Mouse (Mus musculus): ENCODE results near the gene Apol7b. TPM values are rescaled to one million over a fixed set of nuclear protein-coding genes. Genes with fewer than 3 reads are reported as not detected.
"Not testable (repeated sequence)": the region's sequence is repeated elsewhere in the genome, so short reads cannot be mapped to it uniquely, and the experiment has no call there.

The Apol7b gene
- polyA plus RNA-seq, 1 experiment from 2014 or later: not detected

DNA sequence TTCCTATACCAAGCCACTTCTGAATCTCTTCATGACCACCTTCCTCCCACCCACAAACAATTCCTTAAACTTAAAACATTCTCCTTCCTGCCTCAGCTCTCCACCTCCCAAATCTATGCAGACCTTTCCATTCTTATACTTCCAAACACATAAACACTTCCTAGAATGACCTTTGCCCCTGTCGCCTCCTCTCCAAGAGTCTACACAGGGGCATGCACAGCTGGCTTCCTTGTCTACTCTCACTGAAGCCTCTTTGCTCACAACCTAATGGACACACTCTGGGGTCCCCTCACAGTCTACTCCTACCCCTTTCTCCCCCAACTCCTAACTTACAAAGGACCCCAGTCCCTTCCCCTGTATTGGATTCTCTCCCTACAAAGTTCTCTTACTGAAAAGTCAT, 1.6 kb downstream of the Apol7b start:
- not testable (repeated sequence) for H3K4me2 ChIP-seq (ENCODE audit: low read length); H3K9ac ChIP-seq (ENCODE audit: low read length); H3K4me3 ChIP-seq (ENCODE audit: control insufficient read depth in 1 of 2, insufficient read depth in 1 of 2, low read depth in 1 of 2, low read length in 2 of 2); H3K27ac ChIP-seq (replicated peaks in 1 of 2; ENCODE audit: control insufficient read depth in 1 of 2, insufficient read depth in 1 of 2, low read depth in 2 of 2, low read length in 2 of 2); ATAC-seq (ENCODE audit: insufficient number of reproducible peaks, insufficient read depth, low FRiP score, low read depth); H3K27me3 ChIP-seq (ENCODE audit: control insufficient read depth, insufficient read depth, low read length); H3K36me3 ChIP-seq (ENCODE audit: control insufficient read depth, insufficient read depth, low read length); H3K9me3 ChIP-seq (ENCODE audit: control insufficient read depth, low read length); H3K4me1 ChIP-seq (ENCODE audit: control insufficient read depth in 2 of 2, insufficient read depth in 2 of 2, low read length in 2 of 2)
- WGBS: no CpG with 5 or more reads among the region's 1 CpGs

DNA sequence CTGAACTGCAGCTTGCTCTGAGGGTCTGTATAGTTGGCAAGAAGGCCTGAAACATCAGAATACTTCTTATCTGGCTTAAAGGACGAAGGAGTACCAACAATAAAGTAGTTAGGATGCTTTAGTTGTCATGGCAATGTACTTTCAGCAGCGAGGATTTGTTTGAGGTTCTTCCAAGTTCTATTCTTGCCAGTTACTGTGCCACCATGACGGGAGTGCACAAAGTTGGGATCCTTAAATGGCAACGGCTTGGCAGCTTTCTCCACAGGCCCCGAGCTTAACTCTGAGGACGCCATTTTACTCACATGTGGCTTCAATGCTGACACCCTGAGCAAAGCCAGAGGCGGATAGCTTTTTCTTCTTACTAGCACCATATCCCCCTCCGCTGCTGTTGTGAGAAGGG, 2.5 kb downstream of the Apol7b start:
- H3K9ac ChIP-seq (ENCODE audit: low read length); H3K4me1 ChIP-seq (ENCODE audit: control insufficient read depth in 2 of 2, insufficient read depth in 2 of 2, low read length in 2 of 2); H3K27ac ChIP-seq (replicated peaks in 1 of 2; ENCODE audit: control insufficient read depth in 1 of 2, insufficient read depth in 1 of 2, low read depth in 2 of 2, low read length in 2 of 2); H3K9me3 ChIP-seq (ENCODE audit: control insufficient read depth, low read length); H3K4me2 ChIP-seq (ENCODE audit: low read length); ATAC-seq (ENCODE audit: insufficient number of reproducible peaks, insufficient read depth, low FRiP score, low read depth); H3K4me3 ChIP-seq (ENCODE audit: control insufficient read depth in 1 of 2, insufficient read depth in 1 of 2, low read depth in 1 of 2, low read length in 2 of 2); H3K27me3 ChIP-seq (ENCODE audit: control insufficient read depth, insufficient read depth, low read length); H3K36me3 ChIP-seq (ENCODE audit: control insufficient read depth, insufficient read depth, low read length): not testable (repeated sequence)
- WGBS: 68% methylated on average over 8 of the region's 8 CpGs

DNA sequence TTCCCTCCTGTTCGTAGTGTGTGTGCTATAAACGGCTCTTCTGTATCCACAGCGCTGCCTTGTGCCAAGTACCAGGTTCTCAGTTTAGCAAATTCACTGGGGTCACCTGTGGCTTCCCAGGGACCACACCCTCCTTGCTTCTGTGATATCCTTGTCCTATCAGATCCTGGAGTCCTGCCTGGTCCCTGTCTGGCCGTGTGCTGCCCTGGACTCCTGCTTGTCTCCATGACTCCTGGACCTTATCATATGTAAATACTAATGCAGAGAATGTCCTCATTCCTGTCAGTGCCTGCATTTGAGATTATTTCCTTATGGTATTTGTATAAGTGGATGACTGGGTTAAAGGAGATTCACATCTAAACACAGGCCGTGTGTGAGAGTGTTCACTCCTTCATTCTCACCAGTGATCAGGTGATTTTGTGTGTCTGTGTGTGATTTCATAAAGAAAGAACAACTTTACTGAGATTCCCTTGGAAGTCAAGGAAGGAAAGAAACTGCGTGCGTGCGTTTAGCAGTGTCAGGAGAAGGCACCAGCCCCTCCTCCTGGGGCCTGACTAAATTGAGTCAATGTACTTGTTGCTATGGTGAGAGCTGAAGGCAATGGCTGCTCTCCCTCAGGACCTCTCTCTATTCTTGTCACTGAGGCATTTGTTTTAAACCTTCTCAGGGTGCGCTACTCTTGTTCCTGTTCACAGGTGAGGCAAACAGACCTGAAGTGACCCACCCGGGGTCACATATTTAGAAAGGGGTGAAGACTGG, 18.4 kb downstream of the Apol7b start:
- not testable (repeated sequence) for H3K4me3 ChIP-seq (ENCODE audit: control insufficient read depth in 1 of 2, insufficient read depth in 1 of 2, low read depth in 1 of 2, low read length in 2 of 2); H3K4me1 ChIP-seq (ENCODE audit: control insufficient read depth in 2 of 2, insufficient read depth in 2 of 2, low read length in 2 of 2); ATAC-seq (ENCODE audit: insufficient number of reproducible peaks, insufficient read depth, low FRiP score, low read depth); H3K9ac ChIP-seq (ENCODE audit: low read length); H3K36me3 ChIP-seq (ENCODE audit: control insufficient read depth, insufficient read depth, low read length); H3K9me3 ChIP-seq (ENCODE audit: control insufficient read depth, low read length); H3K4me2 ChIP-seq (ENCODE audit: low read length); H3K27me3 ChIP-seq (ENCODE audit: control insufficient read depth, insufficient read depth, low read length); H3K27ac ChIP-seq (replicated peaks in 1 of 2; ENCODE audit: control insufficient read depth in 1 of 2, insufficient read depth in 1 of 2, low read depth in 2 of 2, low read length in 2 of 2)
- 37% methylated on average over 8 of the region's 10 CpGs for WGBS

DNA sequence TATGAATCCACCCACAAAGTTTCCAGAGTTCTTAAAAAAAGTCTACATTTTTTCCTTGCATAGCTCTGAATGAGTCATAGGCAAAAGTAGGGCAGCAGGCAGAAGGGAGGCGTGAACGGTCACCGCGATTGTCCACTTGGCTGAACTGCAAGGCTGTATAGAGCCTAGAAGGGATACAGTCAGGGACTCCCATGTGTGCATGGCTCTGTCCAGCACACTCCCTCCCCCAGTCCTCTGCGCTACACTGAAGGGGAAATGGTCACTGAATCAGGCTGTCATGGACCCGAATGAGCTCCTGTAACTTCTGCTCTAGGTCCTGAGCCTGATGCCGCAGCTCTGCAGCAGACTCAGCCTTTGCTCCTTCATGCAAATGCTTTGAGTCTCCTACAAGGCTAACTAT, 24.4 kb downstream of the Apol7b start:
- H3K9me3 ChIP-seq (ENCODE audit: control insufficient read depth, low read length); ATAC-seq (ENCODE audit: insufficient number of reproducible peaks, insufficient read depth, low FRiP score, low read depth); H3K9ac ChIP-seq (ENCODE audit: low read length); H3K4me1 ChIP-seq (ENCODE audit: control insufficient read depth in 2 of 2, insufficient read depth in 2 of 2, low read length in 2 of 2); H3K27ac ChIP-seq (replicated peaks in 1 of 2; ENCODE audit: control insufficient read depth in 1 of 2, insufficient read depth in 1 of 2, low read depth in 2 of 2, low read length in 2 of 2); H3K4me2 ChIP-seq (ENCODE audit: low read length); H3K36me3 ChIP-seq (ENCODE audit: control insufficient read depth, insufficient read depth, low read length); H3K4me3 ChIP-seq (ENCODE audit: control insufficient read depth in 1 of 2, insufficient read depth in 1 of 2, low read depth in 1 of 2, low read length in 2 of 2); H3K27me3 ChIP-seq (ENCODE audit: control insufficient read depth, insufficient read depth, low read length): not testable (repeated sequence)
- 55% methylated on average over 3 of the region's 7 CpGs for WGBS

DNA sequence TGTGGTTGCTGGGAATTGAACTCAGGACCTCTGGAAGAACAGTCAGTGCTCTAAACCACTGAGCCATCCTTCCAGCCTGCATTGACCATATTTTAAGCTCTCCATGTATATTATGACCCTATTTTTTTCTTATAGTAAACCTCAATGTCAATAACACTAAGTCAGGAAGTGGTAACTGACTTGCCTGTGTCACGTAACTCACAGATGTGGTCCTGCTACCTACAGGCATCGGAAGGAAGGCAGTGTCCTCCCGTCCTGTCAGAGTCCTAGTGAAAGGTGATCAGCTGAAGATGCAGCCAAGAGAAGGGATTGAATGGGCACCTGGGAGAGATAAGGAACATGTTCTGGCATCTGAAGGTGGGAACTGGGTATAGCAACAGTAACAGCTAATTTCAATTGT, 27.6 kb downstream of the Apol7b start:
- not testable (repeated sequence) for H3K9me3 ChIP-seq (ENCODE audit: control insufficient read depth, low read length); ATAC-seq (ENCODE audit: insufficient number of reproducible peaks, insufficient read depth, low FRiP score, low read depth); H3K4me2 ChIP-seq (ENCODE audit: low read length); H3K36me3 ChIP-seq (ENCODE audit: control insufficient read depth, insufficient read depth, low read length); H3K27ac ChIP-seq (replicated peaks in 1 of 2; ENCODE audit: control insufficient read depth in 1 of 2, insufficient read depth in 1 of 2, low read depth in 2 of 2, low read length in 2 of 2); H3K27me3 ChIP-seq (ENCODE audit: control insufficient read depth, insufficient read depth, low read length); H3K4me3 ChIP-seq (ENCODE audit: control insufficient read depth in 1 of 2, insufficient read depth in 1 of 2, low read depth in 1 of 2, low read length in 2 of 2); H3K4me1 ChIP-seq (ENCODE audit: control insufficient read depth in 2 of 2, insufficient read depth in 2 of 2, low read length in 2 of 2); H3K9ac ChIP-seq (ENCODE audit: low read length)
- no CpG with 5 or more reads among the region's 3 CpGs for WGBS

DNA sequence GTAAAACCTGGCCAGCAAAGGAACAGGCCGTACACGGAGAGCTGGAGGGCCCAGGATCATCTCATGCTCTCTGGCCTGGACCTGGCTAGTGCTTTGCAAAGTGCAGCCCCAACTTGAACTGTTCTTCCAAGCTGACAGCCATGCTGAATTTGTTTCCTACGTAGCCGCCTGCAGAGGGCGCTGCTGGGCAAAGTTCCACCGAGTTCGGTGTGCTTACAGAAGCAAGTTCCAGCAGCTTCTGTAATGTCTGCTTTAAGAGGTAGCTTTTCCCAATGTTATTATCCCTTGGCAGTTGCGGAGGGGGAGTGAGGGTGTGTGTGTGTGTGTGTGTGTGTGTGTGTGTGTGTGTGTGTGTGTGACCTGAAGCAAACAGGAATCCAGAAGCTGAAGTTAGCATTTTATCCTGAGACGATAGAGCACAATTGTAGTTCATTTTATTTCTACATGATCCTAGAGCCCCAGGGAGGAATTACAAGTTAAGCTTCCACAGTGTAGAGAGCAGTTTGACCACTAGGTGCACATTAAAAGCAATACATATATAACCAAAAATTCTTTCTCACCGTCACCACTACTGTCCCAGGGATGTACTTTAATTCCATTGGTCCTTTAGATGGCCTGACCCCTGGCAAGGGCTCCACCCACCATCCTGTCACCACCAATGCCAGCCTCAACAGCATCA, 30.5 kb downstream of the Apol7b start:
- not testable (repeated sequence) for H3K9me3 ChIP-seq (ENCODE audit: control insufficient read depth, low read length); ATAC-seq (ENCODE audit: insufficient number of reproducible peaks, insufficient read depth, low FRiP score, low read depth)

DNA sequence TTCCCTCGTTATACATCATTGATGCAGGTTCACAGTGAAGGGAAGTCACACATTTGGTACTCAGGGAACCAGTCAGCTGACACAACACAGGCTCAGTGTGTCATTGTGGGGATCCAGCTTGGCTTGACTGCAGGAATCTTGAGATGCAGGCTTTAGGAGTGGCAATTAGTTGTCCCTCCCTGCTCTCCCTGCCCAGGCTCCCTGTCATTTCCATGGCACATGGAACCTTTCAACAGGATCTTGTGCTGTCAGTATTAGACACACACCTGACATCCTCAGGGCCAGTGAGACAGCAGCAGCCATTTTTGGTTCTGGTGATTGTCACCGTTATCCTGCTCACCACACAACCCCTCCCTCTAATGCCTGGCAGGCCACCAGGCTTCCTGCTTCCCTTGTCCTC, 31.6 kb downstream of the Apol7b start:
- 38% methylated on average over 2 of the region's 2 CpGs for WGBS
- H3K36me3 ChIP-seq (ENCODE audit: control insufficient read depth, insufficient read depth, low read length); H3K4me1 ChIP-seq (ENCODE audit: control insufficient read depth in 2 of 2, insufficient read depth in 2 of 2, low read length in 2 of 2); H3K27me3 ChIP-seq (ENCODE audit: control insufficient read depth, insufficient read depth, low read length); H3K4me3 ChIP-seq (ENCODE audit: control insufficient read depth in 1 of 2, insufficient read depth in 1 of 2, low read depth in 1 of 2, low read length in 2 of 2); H3K4me2 ChIP-seq (ENCODE audit: low read length); H3K27ac ChIP-seq (replicated peaks in 1 of 2; ENCODE audit: control insufficient read depth in 1 of 2, insufficient read depth in 1 of 2, low read depth in 2 of 2, low read length in 2 of 2); H3K9me3 ChIP-seq (ENCODE audit: control insufficient read depth, low read length); H3K9ac ChIP-seq (ENCODE audit: low read length); ATAC-seq (ENCODE audit: insufficient number of reproducible peaks, insufficient read depth, low FRiP score, low read depth): not testable (repeated sequence)

More for the DNA sequence above, 30.5 kb downstream of the Apol7b start:
- WGBS: 23% methylated on average over 2 of the region's 10 CpGs
- H3K4me2 ChIP-seq (ENCODE audit: low read length); H3K36me3 ChIP-seq (ENCODE audit: control insufficient read depth, insufficient read depth, low read length); H3K27me3 ChIP-seq (ENCODE audit: control insufficient read depth, insufficient read depth, low read length); H3K4me1 ChIP-seq (ENCODE audit: control insufficient read depth in 2 of 2, insufficient read depth in 2 of 2, low read length in 2 of 2); H3K9ac ChIP-seq (ENCODE audit: low read length); H3K27ac ChIP-seq (replicated peaks in 1 of 2; ENCODE audit: control insufficient read depth in 1 of 2, insufficient read depth in 1 of 2, low read depth in 2 of 2, low read length in 2 of 2); H3K4me3 ChIP-seq (ENCODE audit: control insufficient read depth in 1 of 2, insufficient read depth in 1 of 2, low read depth in 1 of 2, low read length in 2 of 2): not testable (repeated sequence)

DNA sequence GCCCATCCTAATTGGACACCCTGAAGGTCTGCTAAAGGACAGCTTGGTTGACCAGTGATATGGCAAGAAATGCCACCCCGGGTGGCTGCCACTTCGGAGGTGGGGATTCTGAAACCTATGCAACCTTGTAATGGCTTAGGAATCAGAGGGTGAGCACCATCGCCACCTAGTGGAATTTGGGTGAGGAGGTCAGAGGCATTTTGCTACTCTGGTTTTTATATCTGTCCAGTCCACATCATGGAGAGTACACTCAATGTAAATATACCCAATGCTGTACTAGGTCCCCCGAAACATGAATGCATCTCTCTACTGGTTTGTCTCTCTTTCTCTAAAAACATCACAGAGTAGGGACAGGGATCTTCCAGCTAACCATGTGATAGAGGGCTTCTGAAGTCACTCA, 34.6 kb downstream of the Apol7b start:
- H3K4me2 ChIP-seq (ENCODE audit: low read length); ATAC-seq (ENCODE audit: insufficient number of reproducible peaks, insufficient read depth, low FRiP score, low read depth); H3K27me3 ChIP-seq (ENCODE audit: control insufficient read depth, insufficient read depth, low read length); H3K4me1 ChIP-seq (ENCODE audit: control insufficient read depth in 2 of 2, insufficient read depth in 2 of 2, low read length in 2 of 2); H3K36me3 ChIP-seq (ENCODE audit: control insufficient read depth, insufficient read depth, low read length); H3K27ac ChIP-seq (replicated peaks in 1 of 2; ENCODE audit: control insufficient read depth in 1 of 2, insufficient read depth in 1 of 2, low read depth in 2 of 2, low read length in 2 of 2); H3K9me3 ChIP-seq (ENCODE audit: control insufficient read depth, low read length); H3K9ac ChIP-seq (ENCODE audit: low read length); H3K4me3 ChIP-seq (ENCODE audit: control insufficient read depth in 1 of 2, insufficient read depth in 1 of 2, low read depth in 1 of 2, low read length in 2 of 2): not testable (repeated sequence)
- WGBS: 24% methylated on average over 4 of the region's 4 CpGs

Data from heart, embryonic 14.5 days (tissue).